Mouse (Mus musculus) cerebellum, postnatal 25 days (tissue): Measurements from ENCODE around the gene Celf2.
"Not testable (repeated sequence)": the region's sequence is repeated elsewhere in the genome, so short reads cannot be mapped to it uniquely, and the experiment has no call there.

Experiments used
- DNase-seq, 2 experiments: peaks; one replicate each; pipeline ENCODE4 v3.0.0; 2021; ENCODE audit warnings: mixed read lengths in 2 of 2

Gene Celf2

GRCm38 (mm10) chr2:7509463-7509862 lies at the start of gene Celf2:
TSS of gene Celf2 (minus strand) at chr2:7509563.
- not testable (repeated sequence) for DNase-seq

- DNase-seq: no peak
Observed at GRCm38 (mm10) chr2:7555144-7555892, 46.0 kb upstream of the Celf2 start.

GRCm38 (mm10) chr2:7554601-7555000 lies 45.2 kb upstream of the Celf2 start:
- no peak for DNase-seq

GRCm38 (mm10) chr2:7552887-7553286 lies 43.5 kb upstream of the Celf2 start:
- peak in 1 of 2 experiments; percentile 6 for DNase-seq

- DNase-seq: no peak
Observed at GRCm38 (mm10) chr2:7548886-7549285, 39.5 kb upstream of the Celf2 start.

- DNase-seq: no peak
Observed at GRCm38 (mm10) chr2:7534615-7535204, 25.3 kb upstream of the Celf2 start.

- no peak for DNase-seq
Observed at GRCm38 (mm10) chr2:7534195-7534594, 24.8 kb upstream of the Celf2 start.

- no peak for DNase-seq
Observed at GRCm38 (mm10) chr2:7531185-7531960, 22.0 kb upstream of the Celf2 start.

- no peak for DNase-seq
Observed at GRCm38 (mm10) chr2:7530461-7531184, 21.3 kb upstream of the Celf2 start.

- DNase-seq: no peak
Observed at GRCm38 (mm10) chr2:7529637-7530036, 20.3 kb upstream of the Celf2 start.

GRCm38 (mm10) chr2:7526696-7527095 lies 17.3 kb upstream of the Celf2 start:
- DNase-seq: peak; percentile 5 to 8

- no peak for DNase-seq
Observed at GRCm38 (mm10) chr2:7519473-7519872, 10.1 kb upstream of the Celf2 start.

- no peak for DNase-seq
Observed at GRCm38 (mm10) chr2:7493420-7493819, 15.9 kb downstream of the Celf2 start.

GRCm38 (mm10) chr2:7484974-7485373 lies 24.4 kb downstream of the Celf2 start:
- DNase-seq: no peak

GRCm38 (mm10) chr2:7482062-7482461 lies 27.3 kb downstream of the Celf2 start:
- DNase-seq: no peak

- DNase-seq: no peak
Observed at GRCm38 (mm10) chr2:7460329-7461056, 48.9 kb downstream of the Celf2 start.

GRCm38 (mm10) chr2:7438721-7439282 lies 70.6 kb downstream of the Celf2 start:
- DNase-seq: no peak

GRCm38 (mm10) chr2:7426481-7426880 lies 82.9 kb downstream of the Celf2 start:
- no peak for DNase-seq

GRCm38 (mm10) chr2:7400530-7400929 lies 108.8 kb downstream of the Celf2 start:
- DNase-seq: no peak

GRCm38 (mm10) chr2:7395935-7396334 lies 113.4 kb downstream of the Celf2 start:
- DNase-seq: peak; percentile 22 to 35

GRCm38 (mm10) chr2:7395473-7395872 lies 113.9 kb downstream of the Celf2 start:
- peak; percentile 6 to 18 for DNase-seq

GRCm38 (mm10) chr2:7392500-7392899 lies 116.9 kb downstream of the Celf2 start:
- no peak for DNase-seq
